Mouse (Mus musculus): Measurements from ENCODE around the gene Cacna2d2.

- TF ChIP-seq GATA1 (IDR thresholded peaks at IDR 0.05; ENCODE audit: borderline replicate concordance, low read length), result no peak
- no peak for TF ChIP-seq FLI1 (IDR thresholded peaks at IDR 0.05; ENCODE audit: low read length)
Observed at GRCm38 (mm10) chr9:107551117-107551889, 151.9 kb downstream of the Cacna2d2 start, which contains the start of gene Rassf1.

All from megakaryocyte, embryonic 14.5 days (primary cell).